ENCODE assay signal across 26 mouse cellular contexts in genomic region chr13:20985961-20986360, GRCm38 (mm10).
"Had no signal": no experiment of that assay in that cellular context is flagged by ENCODE, and none has a peak within 500 bp of the region (broad histone marks: within the 10 kb centered on the region; RNA-seq: fewer than 3 reads in every experiment).

No protein-coding gene starts in this region.

- H3K9me3 ChIP-seq: heart, embryonic 13.5 days; heart, embryonic 15.5 days; hindbrain, embryonic 13.5 days; intestine, embryonic 15.5 days; limb, embryonic 13.5 days; limb, embryonic 15.5 days; liver, embryonic 12.5 days had no signal

- H3K27ac ChIP-seq: heart, adult 2 months; heart, embryonic 13.5 days; heart, embryonic 15.5 days; hindbrain, embryonic 13.5 days; intestine, embryonic 15.5 days; layer of hippocampus, adult 2 months; limb, embryonic 13.5 days; limb, embryonic 15.5 days; liver, embryonic 12.5 days; liver, embryonic 14.5 days had no signal

- H3K36me3 ChIP-seq: heart, embryonic 13.5 days; heart, embryonic 15.5 days; hindbrain, embryonic 13.5 days; intestine, embryonic 15.5 days; limb, embryonic 13.5 days; limb, embryonic 15.5 days; liver, embryonic 12.5 days had no signal

- ATAC-seq: hindbrain, embryonic 16.5 days; inflammation-experienced regulatory T-cells, adult 6 months; intestine, embryonic 15.5 days; intestine, postnatal 0 days; liver, embryonic 12.5 days had no signal

- DNase-seq: gastrocnemius, postnatal 14 days; gastrocnemius, postnatal 36 days; heart, adult 11 months; heart, adult 2 months; heart, postnatal 14 days; heart, postnatal 36 days; kidney, adult 18-20 months; kidney, adult 8-10 months; kidney, postnatal 10 days; kidney, postnatal 25 days; kidney, postnatal 4 days; layer of hippocampus, postnatal 36 days; left cerebral cortex, postnatal 4 days had no signal

- H3K4me1 ChIP-seq: heart, embryonic 13.5 days; heart, embryonic 15.5 days; hindbrain, embryonic 13.5 days; intestine, embryonic 15.5 days; limb, embryonic 13.5 days; limb, embryonic 15.5 days; liver, embryonic 12.5 days had no signal

- H3K27me3 ChIP-seq: heart, embryonic 13.5 days; heart, embryonic 15.5 days; hindbrain, embryonic 13.5 days; intestine, embryonic 15.5 days; limb, embryonic 13.5 days; limb, embryonic 15.5 days; liver, embryonic 12.5 days had no signal

- H3K4me3 ChIP-seq: heart, adult 2 months; heart, embryonic 13.5 days; heart, embryonic 15.5 days; hindbrain, embryonic 13.5 days; intestine, embryonic 15.5 days; layer of hippocampus, adult 2 months; limb, embryonic 13.5 days; limb, embryonic 15.5 days; liver, embryonic 12.5 days had no signal

- H3K4me2 ChIP-seq: heart, embryonic 11.5 days; heart, embryonic 13.5 days; heart, embryonic 15.5 days; hindbrain, embryonic 13.5 days; intestine, embryonic 15.5 days; limb, embryonic 13.5 days; limb, embryonic 15.5 days; liver, embryonic 12.5 days had no signal

- H3K9ac ChIP-seq: heart, embryonic 13.5 days; heart, embryonic 15.5 days; hindbrain, embryonic 13.5 days; intestine, embryonic 15.5 days; limb, embryonic 13.5 days; limb, embryonic 15.5 days; liver, embryonic 12.5 days; liver, embryonic 14.5 days had no signal
